Mouse (Mus musculus) heart, postnatal 14 days (tissue): ENCODE results near the gene Ppp2r5e. TPM values are rescaled to one million over a fixed set of nuclear protein-coding genes. Genes with fewer than 3 reads are reported as not detected.
"Not testable (repeated sequence)": the region's sequence is repeated elsewhere in the genome, so short reads cannot be mapped to it uniquely, and the experiment has no call there.

Experiments used
- DNase-seq, 2 experiments: peaks; one replicate each; pipeline ENCODE4 v3.0.0; 2021 to 2022
- intact Hi-C: fragments of 180-260 bp; cut with DNase I; formaldehyde crosslinking; loops from one replicate; pipeline ENCODE4 v1.15.1; 2025
- total RNA-seq, 2 experiments: library from RNA; stranded (reverse); gene quantifications; 2 replicates each; pipeline ENCODE4 v1.2.3; 2021

The Ppp2r5e gene
- total RNA-seq, 2 experiments from 2014 or later = 35.3 to 36.2 TPM

GRCm38 (mm10) chr12:75453441-75453840 lies 142.6 kb downstream of the Ppp2r5e start:
- intact Hi-C loops = no loop called here

GRCm38 (mm10) chr12:75453027-75453426 lies 143.0 kb downstream of the Ppp2r5e start:
- peak in 1 of 2 experiments; percentile 13 for DNase-seq
- intact Hi-C loops = no loop called here

More at GRCm38 (mm10) chr12:75453441-75453840, 142.6 kb downstream of the Ppp2r5e start:
- no peak for DNase-seq

GRCm38 (mm10) chr12:75450592-75450991 lies 145.5 kb downstream of the Ppp2r5e start:
- DNase-seq = no peak
- intact Hi-C loops = no loop called here

GRCm38 (mm10) chr12:75450011-75450410 lies 146.0 kb downstream of the Ppp2r5e start:
- intact Hi-C loops = no loop called here
- no peak for DNase-seq

GRCm38 (mm10) chr12:75449475-75449966 lies 146.5 kb downstream of the Ppp2r5e start:
- DNase-seq = peak in 1 of 2 experiments; percentile 29
- intact Hi-C loops = loop anchor here (5.0 kb wide), 1 partner anchor 1127 kb away; no protein-coding TSS in a partner anchor

- DNase-seq = peak; percentile 52 to 56
- intact Hi-C loops = loop anchor here (5.0 kb wide), 1 partner anchor 1127 kb away; no protein-coding TSS in a partner anchor
These were observed 147.1 kb downstream of the Ppp2r5e start for GRCm38 (mm10) chr12:75448921-75449320.

- no peak for DNase-seq
- intact Hi-C loops = loop anchor here (5.0 kb wide), 1 partner anchor 1124 kb away; no protein-coding TSS in a partner anchor
These were observed 149.8 kb downstream of the Ppp2r5e start for GRCm38 (mm10) chr12:75446245-75446644.

- intact Hi-C loops, DNase-seq: not testable (repeated sequence)
These were observed 163.6 kb downstream of the Ppp2r5e start for GRCm38 (mm10) chr12:75432400-75432799.

GRCm38 (mm10) chr12:75429685-75430396 lies 166.2 kb downstream of the Ppp2r5e start:
- intact Hi-C loops = no loop called here
- DNase-seq = no peak

- DNase-seq = no peak
- intact Hi-C loops = no loop called here
These were observed 167.3 kb downstream of the Ppp2r5e start for GRCm38 (mm10) chr12:75428719-75429118.

GRCm38 (mm10) chr12:75425882-75426281 lies 170.2 kb downstream of the Ppp2r5e start:
- DNase-seq = no peak
- intact Hi-C loops = loop anchor here (2.0 kb wide), 1 partner anchor 61 kb away; no protein-coding TSS in a partner anchor

GRCm38 (mm10) chr12:75424817-75425216 lies 171.2 kb downstream of the Ppp2r5e start:
- intact Hi-C loops = loop anchor here (2.0 kb wide), 1 partner anchor 60 kb away; no protein-coding TSS in a partner anchor
- DNase-seq = no peak

GRCm38 (mm10) chr12:75424359-75424758 lies 171.7 kb downstream of the Ppp2r5e start:
- intact Hi-C loops = loop anchor here (2.0 kb wide), 1 partner anchor 60 kb away; no protein-coding TSS in a partner anchor
- DNase-seq = no peak

GRCm38 (mm10) chr12:75416681-75417080 lies 179.4 kb downstream of the Ppp2r5e start, which contains the start of gene Gphb5:
Gene Gphb5 (minus strand): TSS chr12:75416781.
- no peak for DNase-seq
- intact Hi-C loops = no loop called here

GRCm38 (mm10) chr12:75414991-75415390 lies 181.1 kb downstream of the Ppp2r5e start:
- DNase-seq = no peak
- intact Hi-C loops = no loop called here

GRCm38 (mm10) chr12:75412964-75413363 lies 183.1 kb downstream of the Ppp2r5e start:
- intact Hi-C loops = no loop called here
- no peak for DNase-seq

Other genes starting within 250 kb of the Ppp2r5e start
- not detected for gene Gphb5, start 179.5 kb downstream of the Ppp2r5e start, total RNA-seq
- 1 to 10 TPM; 2.5 TPM for gene Wdr89, start 73.3 kb upstream of the Ppp2r5e start, total RNA-seq
- 10 to 100 TPM; 17.9 TPM for gene Sgpp1, start 139.5 kb upstream of the Ppp2r5e start, total RNA-seq
- 10 to 100 TPM; 44.8 to 47.9 TPM for gene Syne2, start 221.9 kb upstream of the Ppp2r5e start, total RNA-seq